Mouse (Mus musculus) neural tube, embryonic 14.5 days (tissue): ENCODE data around the gene Arid2. TPM values are rescaled to one million over a fixed set of nuclear protein-coding genes. Genes with fewer than 3 reads are reported as not detected.
A peak's percentile ranks its signal among the peaks of the same experiment; 100 is the strongest.

ENCODE experiments used
- ATAC-seq: fragments of 200-750 bp; cut with Nextera tagmentation; 2 replicates; pipeline ENCODE4 v1.8.0; 2017; ENCODE audit warnings: low read depth, mild to moderate bottlenecking, moderate TSS enrichment, moderate library complexity
- H3K27ac ChIP-seq: fragments of 300-500 bp; sonication (generic); 2 replicates; pipeline ENCODE4 v1.5.1; 2014; ENCODE audit warnings: low read depth, mild to moderate bottlenecking, control low read depth, low read length, moderate library complexity, mixed read lengths
- H3K27me3 ChIP-seq: fragments of 300-500 bp; sonication (generic); 2 replicates; pipeline ENCODE4 v1.6.1; 2014; ENCODE audit warnings: low read length; ENCODE audit not compliant: control insufficient read depth, insufficient read depth
- H3K36me3 ChIP-seq: fragments of 300-500 bp; sonication (generic); 2 replicates; pipeline ENCODE4 v1.6.1; 2014; ENCODE audit warnings: low read length, mixed read lengths; ENCODE audit not compliant: control insufficient read depth, insufficient read depth
- H3K4me1 ChIP-seq: fragments of 300-500 bp; sonication (generic); 2 replicates; pipeline ENCODE4 v1.6.1; 2014; ENCODE audit warnings: low read length; ENCODE audit not compliant: control insufficient read depth, insufficient read depth
- H3K4me2 ChIP-seq: fragments of 300-500 bp; sonication (generic); 2 replicates; pipeline ENCODE4 v1.6.1; 2014; ENCODE audit warnings: mild to moderate bottlenecking, low read depth, low read length, control low read depth
- H3K4me3 ChIP-seq: fragments of 300-500 bp; sonication (generic); 2 replicates; pipeline ENCODE4 v1.5.1; 2014; ENCODE audit warnings: low read depth, low read length, control low read depth, mixed read lengths
- H3K9ac ChIP-seq: fragments of 300-500 bp; sonication (generic); replicated peaks from 2 replicates; pipeline ENCODE4 v1.6.1; 2014; ENCODE audit warnings: low read depth, mild to moderate bottlenecking, control low read depth, low read length, mixed read lengths
- H3K9me3 ChIP-seq: fragments of 300-500 bp; sonication (generic); 2 replicates; pipeline ENCODE4 v1.6.1; 2016; ENCODE audit warnings: low read length; ENCODE audit not compliant: control insufficient read depth
- whole genome bisulfite sequencing: fragments of 180-500 bp; shearing (Covaris S2); extraction: QIAGEN DNeasy Blood & Tissue Kit; methylation state at CpG from one replicate; pipeline ENCODE4 v1.1.7; 2014; 5-methylcytosine and 5-hydroxymethylcytosine counted together
- polyA plus RNA-seq: library from polyadenylated mRNA; unstranded; fragments of >200 nt; fragmentation: Nextera tagmentation; extraction: Ambion mirVana; gene quantifications from 2 replicates; pipeline ENCODE4 v1.2.1, GENCODE M21; 2014

Arid2 gene
- polyA plus RNA-seq, 1 experiment from 2014 or later: 26.9 TPM

- Histone ChIP-seq H3K36me3 (0 out of 2 replicates have a peak, but pooled peaks cover 2% of the 10 kb centered on the region), H3K9ac (peak overlapping the region; percentile 100), H3K9me3 (no peaks in the 10 kb centered on the region), H3K27ac (peak overlapping the region; percentile 100; the same call in 1 of the 2 replicates), H3K4me1 (peaks cover 12% of the 10 kb centered on the region; the same call in 1 of the 2 replicates), H3K27me3 (no peaks in the 10 kb centered on the region), H3K4me2 (peak overlapping the region; percentile 83), H3K4me3 (peak overlapping the region; percentile 94)
- no peak for ATAC-seq
- WGBS: 4% methylated on average over 9 of the region's 9 CpGs
These were observed 1.6 kb downstream of the Arid2 start for GRCm38 (mm10) chr15:96288836-96289390.

- WGBS: 87% methylated on average over 1 of the region's 1 CpGs
- no peak overlapping the region for H3K9ac ChIP-seq
- 0 out of 2 replicates have a peak, but pooled peaks cover 2% of the 10 kb centered on the region for H3K36me3 ChIP-seq
- H3K4me2 ChIP-seq: peak overlapping the region; percentile 9; the same call in 1 of the 2 replicates
- H3K4me3 ChIP-seq: no peak overlapping the region
- no peak for ATAC-seq
- H3K27ac ChIP-seq: no peak overlapping the region
- no peaks in the 10 kb centered on the region for H3K9me3 ChIP-seq
- peaks cover 12% of the 10 kb centered on the region; the same call in 1 of the 2 replicates for H3K4me1 ChIP-seq
- H3K27me3 ChIP-seq: no peaks in the 10 kb centered on the region
These were observed 2.7 kb downstream of the Arid2 start for GRCm38 (mm10) chr15:96290001-96290400.

GRCm38 (mm10) chr15:96293444-96293843 is 6.1 kb downstream of the Arid2 start:
- H3K4me2 ChIP-seq: no peak overlapping the region
- no peak overlapping the region for H3K27ac ChIP-seq
- no peak overlapping the region for H3K4me3 ChIP-seq
- no peak for ATAC-seq
- 78% methylated on average over 3 of the region's 3 CpGs for WGBS
- 0 out of 2 replicates have a peak, but pooled peaks cover 2% of the 10 kb centered on the region for H3K36me3 ChIP-seq
- peaks cover 12% of the 10 kb centered on the region; the same call in 1 of the 2 replicates for H3K4me1 ChIP-seq
- H3K27me3 ChIP-seq: no peaks in the 10 kb centered on the region
- no peak overlapping the region for H3K9ac ChIP-seq
- H3K9me3 ChIP-seq: no peaks in the 10 kb centered on the region

GRCm38 (mm10) chr15:96297078-96297590 is 9.8 kb downstream of the Arid2 start:
- no peak overlapping the region for H3K27ac ChIP-seq
- WGBS: 85% methylated on average over 9 of the region's 9 CpGs
- H3K4me3 ChIP-seq: no peak overlapping the region
- no peaks in the 10 kb centered on the region for H3K27me3 ChIP-seq
- no peak for ATAC-seq
- no peak overlapping the region for H3K4me2 ChIP-seq
- H3K4me1 ChIP-seq: no peaks in the 10 kb centered on the region
- H3K9me3 ChIP-seq: no peaks in the 10 kb centered on the region
- no peak overlapping the region for H3K9ac ChIP-seq
- 0 out of 2 replicates have a peak, but pooled peaks cover 6% of the 10 kb centered on the region for H3K36me3 ChIP-seq

- H3K27ac ChIP-seq: no peak overlapping the region
- H3K27me3 ChIP-seq: no peaks in the 10 kb centered on the region
- H3K4me1 ChIP-seq: no peaks in the 10 kb centered on the region
- H3K4me2 ChIP-seq: no peak overlapping the region
- WGBS: 95% methylated on average over 9 of the region's 9 CpGs
- no peak overlapping the region for H3K9ac ChIP-seq
- no peak overlapping the region for H3K4me3 ChIP-seq
- ATAC-seq: no peak
- 0 out of 2 replicates have a peak, but pooled peaks cover 5% of the 10 kb centered on the region for H3K36me3 ChIP-seq
- no peaks in the 10 kb centered on the region for H3K9me3 ChIP-seq
These were observed 10.4 kb downstream of the Arid2 start for GRCm38 (mm10) chr15:96297623-96298188.

GRCm38 (mm10) chr15:96309310-96309709 is 22.0 kb downstream of the Arid2 start:
- Histone ChIP-seq H3K4me3 (no peak overlapping the region), H3K9me3 (no peaks in the 10 kb centered on the region), H3K9ac (no peak overlapping the region), H3K4me1 (no peaks in the 10 kb centered on the region), H3K27ac (no peak overlapping the region), H3K4me2 (no peak overlapping the region), H3K27me3 (no peaks in the 10 kb centered on the region), H3K36me3 (peaks cover 1% of the 10 kb centered on the region; the same call in 1 of the 2 replicates)
- 73% methylated on average over 6 of the region's 6 CpGs for WGBS
- no peak for ATAC-seq

GRCm38 (mm10) chr15:96312902-96313301 is 25.6 kb downstream of the Arid2 start:
- Histone ChIP-seq H3K9ac (no peak overlapping the region), H3K27me3 (no peaks in the 10 kb centered on the region), H3K27ac (no peak overlapping the region), H3K9me3 (no peaks in the 10 kb centered on the region), H3K4me1 (no peaks in the 10 kb centered on the region), H3K4me3 (no peak overlapping the region), H3K36me3 (no peaks in the 10 kb centered on the region), H3K4me2 (no peak overlapping the region)
- ATAC-seq: no peak
- 85% methylated on average over 1 of the region's 1 CpGs for WGBS

- Histone ChIP-seq H3K4me2 (no peak overlapping the region), H3K27me3 (no peaks in the 10 kb centered on the region), H3K27ac (no peak overlapping the region), H3K9me3 (no peaks in the 10 kb centered on the region), H3K36me3 (no peaks in the 10 kb centered on the region), H3K4me1 (no peaks in the 10 kb centered on the region), H3K4me3 (no peak overlapping the region), H3K9ac (no peak overlapping the region)
- WGBS: 35% methylated on average over 1 of the region's 1 CpGs
- ATAC-seq: no peak
These were observed 28.3 kb downstream of the Arid2 start for GRCm38 (mm10) chr15:96315664-96316063.

- Histone ChIP-seq H3K9ac (no peak overlapping the region), H3K27ac (no peak overlapping the region), H3K9me3 (no peaks in the 10 kb centered on the region), H3K36me3 (no peaks in the 10 kb centered on the region), H3K4me1 (no peaks in the 10 kb centered on the region), H3K27me3 (no peaks in the 10 kb centered on the region), H3K4me2 (no peak overlapping the region), H3K4me3 (no peak overlapping the region)
- no peak for ATAC-seq
- WGBS: 80% methylated on average over 8 of the region's 8 CpGs
These were observed 32.0 kb downstream of the Arid2 start for GRCm38 (mm10) chr15:96319335-96319734.
